Mouse (Mus musculus) layer of hippocampus, adult 9-11 months (tissue): ENCODE data around the gene Vmn1r192.
"Not testable (repeated sequence)": the region's sequence is repeated elsewhere in the genome, so short reads cannot be mapped to it uniquely, and the experiment has no call there.

Experiments used
- DNase-seq: peaks from one replicate; pipeline ENCODE4 v3.0.0; 2022

Gene Vmn1r192

GRCm38 (mm10) chr13:22191041-22191440 is at the start of gene Vmn1r192:
Vmn1r192 (minus strand) TSS chr13:22191141.
- DNase-seq: no peak

- DNase-seq: not testable (repeated sequence)
Observed at GRCm38 (mm10) chr13:22223060-22223459, 32.1 kb upstream of the Vmn1r192 start, which contains the start of gene Vmn1r193. Vmn1r193 (minus strand) TSS chr13:22223160.

- not testable (repeated sequence) for DNase-seq
Observed at GRCm38 (mm10) chr13:22192756-22193155, 1.8 kb upstream of the Vmn1r192 start.

GRCm38 (mm10) chr13:22190385-22190784 is 556 bp downstream of the Vmn1r192 start:
- DNase-seq: no peak

GRCm38 (mm10) chr13:22189313-22189712 is 1.6 kb downstream of the Vmn1r192 start:
- DNase-seq: no peak

GRCm38 (mm10) chr13:22183869-22184268 is 7.1 kb downstream of the Vmn1r192 start, which contains the start of gene Vmn1r191:
Vmn1r191 (minus strand) TSS chr13:22183969.
- DNase-seq: no peak

GRCm38 (mm10) chr13:22168416-22168815 is 22.5 kb downstream of the Vmn1r192 start:
- DNase-seq: no peak

- not testable (repeated sequence) for DNase-seq
Observed at GRCm38 (mm10) chr13:22136495-22137293, 54.2 kb downstream of the Vmn1r192 start.
